Mouse (Mus musculus): ENCODE data around the gene Anapc15-ps. TPM values are rescaled to one million over a fixed set of nuclear protein-coding genes. Genes with fewer than 3 reads are reported as not detected.

Gene Anapc15-ps
- polyA plus RNA-seq, 1 experiment from 2014 or later: not detected

GRCm38 (mm10) chr10:95628338-95628737 lies 44.9 kb downstream of the Anapc15-ps start:
- no peak overlapping the region for H3K9ac ChIP-seq
- no peak overlapping the region for H3K4me2 ChIP-seq
- ATAC-seq (ENCODE audit: insufficient number of reproducible peaks, low FRiP score): no peak
- no peak overlapping the region for H3K27ac ChIP-seq (ENCODE audit: poor library complexity, severe bottlenecking)
- H3K4me1 ChIP-seq (replicated peaks): peaks cover 11% of the 10 kb centered on the region
- H3K27me3 ChIP-seq (replicated peaks): no peaks in the 10 kb centered on the region
- H3K4me3 ChIP-seq: no peak overlapping the region
- no peaks in the 10 kb centered on the region for H3K36me3 ChIP-seq
- H3K9me3 ChIP-seq (replicated peaks): no peaks in the 10 kb centered on the region
- 62% methylated on average over 2 of the region's 2 CpGs for WGBS

DNA sequence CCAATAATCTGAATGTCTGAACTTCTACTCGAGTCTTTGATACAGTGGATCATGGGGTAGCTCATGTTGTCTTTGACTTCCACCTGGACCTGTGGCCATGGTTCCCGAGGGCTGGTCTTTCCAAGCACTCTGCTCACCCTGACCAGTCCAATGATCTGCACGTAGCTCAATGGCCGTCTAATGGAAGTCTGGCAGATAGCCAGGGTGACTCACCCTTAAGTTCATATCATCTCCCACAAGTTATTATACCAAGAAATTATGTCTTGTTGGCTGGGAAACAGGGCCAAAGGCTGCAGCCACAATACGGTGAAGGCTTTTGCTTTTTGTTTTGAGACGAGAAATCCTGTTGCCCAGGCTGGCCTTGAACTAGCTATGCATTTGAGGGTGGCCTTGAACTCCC lies 45.9 kb downstream of the Anapc15-ps start:
- Histone ChIP-seq H3K4me3 (no peak overlapping the region), H3K36me3 (no peaks in the 10 kb centered on the region), H3K4me2 (no peak overlapping the region), H3K4me1 (replicated peaks) (peaks cover 15% of the 10 kb centered on the region), H3K9me3 (replicated peaks) (no peaks in the 10 kb centered on the region), H3K9ac (no peak overlapping the region), H3K27me3 (replicated peaks) (no peaks in the 10 kb centered on the region), H3K27ac (ENCODE audit: poor library complexity, severe bottlenecking) (no peak overlapping the region)
- 83% methylated on average over 6 of the region's 6 CpGs for WGBS
- ATAC-seq (ENCODE audit: insufficient number of reproducible peaks, low FRiP score): no peak

GRCm38 (mm10) chr10:95625300-95625699 lies 48.0 kb downstream of the Anapc15-ps start:
- Histone ChIP-seq H3K36me3 (no peaks in the 10 kb centered on the region), H3K4me3 (no peak overlapping the region), H3K4me2 (no peak overlapping the region), H3K9ac (no peak overlapping the region), H3K9me3 (replicated peaks) (no peaks in the 10 kb centered on the region), H3K27me3 (replicated peaks) (no peaks in the 10 kb centered on the region), H3K27ac (ENCODE audit: poor library complexity, severe bottlenecking) (no peak overlapping the region), H3K4me1 (replicated peaks) (peaks cover 15% of the 10 kb centered on the region)
- no peak for ATAC-seq (ENCODE audit: insufficient number of reproducible peaks, low FRiP score)
- 82% methylated on average over 6 of the region's 6 CpGs for WGBS

DNA sequence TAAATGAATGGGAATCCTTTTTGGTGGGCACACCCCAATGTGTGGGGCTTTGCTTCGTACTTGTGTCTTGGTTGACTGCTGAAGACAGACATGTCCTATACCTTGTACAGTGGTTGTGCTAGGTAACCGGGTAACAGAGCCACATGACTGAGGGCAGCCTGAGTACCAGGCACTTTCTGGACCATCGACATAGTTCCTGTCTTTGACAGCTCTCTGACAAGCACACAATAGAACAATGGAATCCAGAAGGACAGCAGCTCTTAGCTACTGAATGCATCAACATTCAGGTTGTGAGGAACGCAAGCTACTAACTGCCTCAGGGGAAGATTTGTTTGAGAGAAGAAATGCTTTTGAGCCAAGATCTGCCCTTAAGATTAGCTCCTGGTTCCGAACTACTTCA lies 49.2 kb downstream of the Anapc15-ps start:
- H3K9ac ChIP-seq: no peak overlapping the region
- H3K4me3 ChIP-seq: no peak overlapping the region
- 38% methylated on average over 5 of the region's 5 CpGs for WGBS
- no peaks in the 10 kb centered on the region for H3K36me3 ChIP-seq
- peak; percentile 33; the same call in 1 of the 2 replicates for ATAC-seq (ENCODE audit: insufficient number of reproducible peaks, low FRiP score)
- no peaks in the 10 kb centered on the region for H3K27me3 ChIP-seq (replicated peaks)
- H3K4me2 ChIP-seq: no peak overlapping the region
- H3K27ac ChIP-seq (ENCODE audit: poor library complexity, severe bottlenecking): no peak overlapping the region
- no peaks in the 10 kb centered on the region for H3K9me3 ChIP-seq (replicated peaks)
- peaks cover 13% of the 10 kb centered on the region for H3K4me1 ChIP-seq (replicated peaks)

DNA sequence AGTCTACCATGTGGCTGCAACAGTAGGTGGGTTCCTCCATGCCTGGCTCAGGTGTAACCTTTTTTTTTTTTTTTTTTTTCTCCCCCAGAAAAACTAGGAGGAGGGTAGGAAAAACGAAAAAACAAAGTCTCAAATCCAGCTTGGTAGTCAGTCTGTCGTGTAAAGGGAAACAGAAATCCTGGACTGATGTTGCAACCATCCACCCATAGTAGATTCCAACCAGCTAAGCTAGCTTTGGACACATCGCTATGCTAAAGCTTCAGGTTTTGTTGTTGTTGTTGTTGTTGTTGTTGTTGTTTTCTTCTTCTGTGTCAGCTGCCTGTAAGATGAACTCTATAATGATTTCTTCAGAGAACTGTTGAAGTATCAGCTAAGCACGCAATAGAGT lies 49.7 kb downstream of the Anapc15-ps start:
- no peaks in the 10 kb centered on the region for H3K36me3 ChIP-seq
- peaks cover 13% of the 10 kb centered on the region for H3K4me1 ChIP-seq (replicated peaks)
- H3K27me3 ChIP-seq (replicated peaks): no peaks in the 10 kb centered on the region
- H3K4me3 ChIP-seq: no peak overlapping the region
- H3K9ac ChIP-seq: no peak overlapping the region
- no peak overlapping the region for H3K4me2 ChIP-seq
- 61% methylated on average over 4 of the region's 4 CpGs for WGBS
- no peak overlapping the region for H3K27ac ChIP-seq (ENCODE audit: poor library complexity, severe bottlenecking)
- no peak for ATAC-seq (ENCODE audit: insufficient number of reproducible peaks, low FRiP score)
- no peaks in the 10 kb centered on the region for H3K9me3 ChIP-seq (replicated peaks)

Other genes with a start within 250 kb of the Anapc15-ps start
- 519 and 526 TPM in 2 replicates for gene Mrpl42, start 171.5 kb downstream of the Anapc15-ps start, polyA plus RNA-seq (2016; fragmentation: Nextera tagmentation; extraction: Ambion mirVana)
- 266 and 274 TPM in 2 replicates for gene Ube2n, start 158.3 kb downstream of the Anapc15-ps start, polyA plus RNA-seq (2016; fragmentation: Nextera tagmentation; extraction: Ambion mirVana)
- gene Nudt4, start 109.3 kb downstream of the Anapc15-ps start, polyA plus RNA-seq (2016; fragmentation: Nextera tagmentation; extraction: Ambion mirVana): 152 and 155 TPM in 2 replicates
- gene Gm33543, start 169.5 kb upstream of the Anapc15-ps start, polyA plus RNA-seq (2016; fragmentation: Nextera tagmentation; extraction: Ambion mirVana): not detected in 2 replicates

Data from heart, embryonic 12.5 days (tissue).